Mouse (Mus musculus) heart, postnatal 4 days (tissue): Measurements from ENCODE around the gene Zfp329. TPM values are rescaled to one million over a fixed set of nuclear protein-coding genes. Genes with fewer than 3 reads are reported as not detected.
A peak's percentile ranks its signal among the peaks of the same experiment; 100 is the strongest.
"Not testable (repeated sequence)": the region's sequence is repeated elsewhere in the genome, so short reads cannot be mapped to it uniquely, and the experiment has no call there.

Source experiments
- DNase-seq: peaks from one replicate; pipeline ENCODE4 v3.0.0; 2021
- total RNA-seq, 2 experiments: library from RNA; stranded (reverse); gene quantifications; 2 replicates each; pipeline ENCODE4 v1.2.3; 2021

The Zfp329 gene
- total RNA-seq = 10 to 100 TPM in 1 of 2 experiments, 1 to 10 TPM in 1; 9.2 to 10.3 TPM

GRCm38 (mm10) chr7:12818521-12819295, at the start of gene Zfp329:
Gene Zfp329, minus strand, starts transcription at chr7:12818858.
- peak; percentile 94 for DNase-seq

- no peak for DNase-seq
Measured at GRCm38 (mm10) chr7:12835779-12836178, 17.1 kb upstream of the Zfp329 start.

DNA sequence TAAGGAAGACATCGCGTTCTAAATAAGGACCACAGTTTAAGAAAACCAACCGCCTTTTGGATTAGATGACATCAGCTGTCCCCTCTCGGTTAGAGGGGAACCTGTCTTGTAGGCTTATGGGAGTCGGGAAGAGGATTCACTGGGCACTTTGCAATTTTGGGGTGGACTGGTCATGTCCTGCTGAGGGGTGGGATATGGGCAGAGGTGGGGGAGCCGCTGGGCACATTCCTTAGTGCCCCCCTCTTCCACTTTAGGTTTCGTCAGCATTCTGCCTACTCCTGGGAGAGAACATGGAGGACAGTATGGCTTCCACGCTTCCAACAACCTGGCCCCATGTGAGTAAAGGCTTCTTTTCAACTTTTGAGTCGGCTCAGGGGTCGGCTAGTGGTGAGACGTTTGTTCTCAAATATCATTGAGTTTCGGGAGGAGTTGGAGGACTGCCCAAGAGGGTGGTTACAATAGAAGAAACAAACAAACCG, 16.6 kb upstream of the Zfp329 start:
- DNase-seq = peak; percentile 47

GRCm38 (mm10) chr7:12834162-12835120, 15.8 kb upstream of the Zfp329 start, which contains the start of gene Zfp110:
Gene Zfp110, plus strand, starts transcription at chr7:12834761.
- peak; percentile 90 for DNase-seq

DNA sequence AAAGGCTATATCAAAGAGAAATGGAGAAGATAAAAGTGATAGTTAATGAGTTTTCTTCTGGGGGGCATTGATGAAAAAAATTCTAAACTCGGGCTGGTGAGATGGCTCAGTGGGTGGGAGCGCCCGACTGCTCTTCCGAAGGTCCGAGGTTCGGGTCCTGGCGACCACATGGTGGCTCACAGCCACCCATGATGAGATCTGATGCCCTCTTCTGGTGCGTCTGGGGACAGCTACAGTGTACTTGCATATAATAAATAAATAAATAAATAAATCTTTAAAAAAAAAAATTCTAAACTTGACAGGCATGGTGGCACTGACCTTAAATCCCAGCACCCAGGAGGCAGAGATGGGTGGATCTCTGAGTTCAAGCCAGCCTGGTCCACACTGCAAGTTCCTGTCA, 3.1 kb downstream of the Zfp329 start:
- DNase-seq = no peak

GRCm38 (mm10) chr7:12803727-12804071, 15.0 kb downstream of the Zfp329 start:
- no peak for DNase-seq

GRCm38 (mm10) chr7:12802866-12803726, 15.6 kb downstream of the Zfp329 start, which contains the start of gene Zscan18:
Gene Zscan18, minus strand, starts transcription at chr7:12803635.
- DNase-seq = peak; percentile 75

- no peak for DNase-seq
Measured at GRCm38 (mm10) chr7:12799554-12799953, 19.1 kb downstream of the Zfp329 start.

- no peak for DNase-seq
Measured at GRCm38 (mm10) chr7:12797971-12798370, 20.7 kb downstream of the Zfp329 start.

DNA sequence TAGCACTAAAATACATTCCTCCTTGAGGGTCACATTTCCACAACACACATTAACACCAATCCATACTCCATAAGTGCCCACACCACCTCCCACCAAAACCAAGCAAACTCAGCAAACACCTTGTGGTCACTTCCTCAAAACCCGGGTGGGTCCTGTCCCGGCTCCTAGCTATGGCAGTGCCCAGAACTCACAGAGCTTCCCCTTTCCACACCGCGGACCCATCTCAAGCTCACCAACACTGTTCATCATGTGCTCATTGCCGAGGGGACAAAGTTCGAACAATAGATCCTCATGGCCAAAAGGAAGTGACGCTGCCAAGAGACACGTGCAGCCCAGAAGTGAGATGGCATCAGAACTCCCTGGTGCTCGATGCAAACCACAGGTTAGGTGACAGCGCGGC, 26.0 kb downstream of the Zfp329 start:
- DNase-seq = not testable (repeated sequence)

DNA sequence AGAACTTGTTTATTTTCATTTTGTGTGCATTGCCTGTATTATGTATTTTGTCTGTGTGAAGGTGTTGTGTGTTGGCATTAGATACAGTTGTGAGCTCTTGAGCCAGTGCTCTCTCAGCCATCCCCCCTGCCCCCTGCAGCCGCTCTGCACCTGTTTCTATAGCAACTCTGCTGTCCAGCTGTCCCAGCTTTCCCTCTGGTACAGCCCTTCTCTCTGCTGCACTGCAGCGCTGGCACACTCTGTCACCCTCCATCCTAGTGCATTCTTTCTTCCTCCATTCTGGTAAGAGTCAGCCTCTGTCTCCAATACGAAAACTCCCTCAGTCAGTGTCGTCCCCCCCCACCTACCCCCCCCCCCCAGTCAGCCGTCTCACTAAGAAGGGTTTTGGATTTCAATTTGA, 30.6 kb downstream of the Zfp329 start:
- DNase-seq = no peak

DNA sequence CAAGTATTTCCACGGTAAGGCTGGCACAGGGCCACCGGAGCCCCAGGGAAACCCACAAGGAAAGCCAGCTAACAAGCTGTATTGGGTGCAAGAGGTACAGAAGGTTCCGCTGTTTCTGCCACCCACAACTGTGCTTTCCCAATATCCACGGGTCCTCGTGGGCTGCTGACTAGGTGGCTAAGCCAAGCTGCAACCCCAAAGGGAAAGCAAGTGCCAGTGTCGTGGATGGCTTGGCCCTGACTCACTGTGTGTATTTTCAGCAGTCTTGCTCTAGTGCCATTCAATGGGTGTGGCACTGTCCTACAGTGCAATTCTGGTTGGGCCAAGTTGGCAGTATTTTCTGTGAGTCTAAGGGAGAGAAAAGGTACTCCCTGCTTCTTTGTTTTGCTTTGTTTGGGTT, 31.3 kb downstream of the Zfp329 start:
- no peak for DNase-seq

GRCm38 (mm10) chr7:12780151-12780830, 38.4 kb downstream of the Zfp329 start:
- DNase-seq = peak; percentile 88

DNA sequence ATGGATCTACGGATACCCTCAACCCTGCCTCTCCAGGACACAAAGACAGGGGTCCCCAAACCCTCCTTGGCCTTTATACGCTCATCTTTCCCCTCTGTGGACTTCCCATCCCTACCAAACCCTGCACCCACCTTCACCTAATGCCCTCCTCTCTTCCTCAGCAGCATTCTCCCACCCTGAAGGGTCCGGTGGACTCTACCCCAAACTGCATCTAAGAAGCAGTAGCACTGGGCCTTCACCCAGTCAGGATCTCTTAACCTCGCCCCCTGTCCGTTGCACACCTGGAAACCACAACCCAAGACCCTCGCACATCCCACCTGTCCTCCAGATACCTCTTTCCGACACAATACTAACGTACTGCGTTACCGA, 38.9 kb downstream of the Zfp329 start:
- no peak for DNase-seq

DNA sequence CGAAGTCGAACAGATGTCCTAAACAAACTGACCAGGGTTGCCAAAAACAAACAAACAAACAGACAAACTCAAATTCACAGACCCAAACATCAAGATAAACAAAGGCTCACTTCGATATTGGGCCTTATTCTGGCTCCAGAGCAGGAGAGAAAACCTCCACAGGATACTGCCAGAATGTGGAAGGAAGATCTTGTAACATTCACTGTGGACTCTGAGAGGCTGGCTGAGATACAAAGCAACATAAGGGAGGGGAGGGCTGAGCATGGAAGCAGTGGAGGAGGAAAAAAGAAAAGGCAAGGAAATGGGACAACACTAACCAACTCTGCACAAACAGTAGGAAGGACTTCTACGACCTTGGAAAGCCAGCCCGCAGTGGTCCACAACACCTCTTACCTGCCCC, 39.5 kb downstream of the Zfp329 start:
- no peak for DNase-seq

- DNase-seq = no peak
Measured at GRCm38 (mm10) chr7:12774606-12775005, 44.1 kb downstream of the Zfp329 start.

DNA sequence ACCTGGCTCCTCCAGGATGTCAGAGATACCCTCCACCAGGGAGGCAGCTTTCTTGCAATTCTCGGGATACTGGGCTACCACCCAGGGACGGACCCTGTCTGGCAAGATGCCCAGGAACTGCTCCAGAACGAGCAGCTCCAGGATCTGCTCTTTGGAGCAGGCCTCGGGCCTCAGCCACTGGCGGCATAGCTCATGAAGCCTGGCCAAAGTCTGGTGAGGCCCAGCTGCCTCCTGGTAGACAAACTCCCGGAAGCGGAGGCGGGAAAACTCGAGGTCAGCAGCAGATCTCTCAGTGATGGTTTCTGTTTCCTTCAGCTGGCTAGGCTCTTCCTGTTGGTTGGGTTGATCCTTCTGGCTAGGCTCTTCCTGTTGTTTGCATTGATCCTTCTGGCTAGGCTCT, 44.5 kb downstream of the Zfp329 start:
- no peak for DNase-seq
